Mouse (Mus musculus): ENCODE data around the gene Mtfmt.
A peak's percentile ranks its signal among the peaks of the same experiment; 100 is the strongest.

The Mtfmt gene

DNA sequence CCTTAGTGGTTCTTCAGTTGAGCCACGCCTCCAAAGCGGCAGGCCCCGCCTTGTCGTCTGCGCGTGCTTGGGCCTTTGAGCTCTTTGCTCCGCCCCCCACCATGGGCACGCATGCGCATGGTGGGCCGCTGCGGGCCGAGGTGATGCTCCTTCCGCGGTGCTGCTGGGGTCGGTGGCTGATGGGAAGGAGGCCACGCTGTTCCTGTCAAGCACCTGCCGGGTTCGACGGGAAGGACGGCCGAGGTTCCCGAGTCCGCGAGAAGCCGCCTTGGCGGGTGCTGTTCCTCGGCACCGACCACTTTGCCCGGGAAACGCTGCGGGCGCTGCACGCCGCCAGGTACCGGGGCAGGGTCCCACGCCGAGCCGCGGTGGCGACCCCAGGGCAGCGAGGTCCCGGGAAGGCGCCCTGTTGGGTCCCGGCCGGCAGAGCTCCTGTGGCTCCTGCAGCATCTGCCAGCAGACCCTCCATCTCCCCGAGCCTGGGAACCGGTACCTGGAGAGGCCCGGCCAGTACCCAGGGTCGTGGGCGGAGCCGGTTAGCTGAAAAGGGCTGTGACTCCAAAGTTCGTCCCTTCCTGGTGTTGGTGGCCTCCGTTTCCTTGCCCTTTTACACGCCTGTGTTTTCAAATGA lies at the start of gene Mtfmt:
Mtfmt (plus strand) TSS at position 112 of the 631 bp plus-strand sequence.
- DNase-seq (ENCODE audit: low read depth), result peak; percentile 93

- DNase-seq (ENCODE audit: low read depth), result peak; percentile 18
Observed at GRCm38 (mm10) chr9:65386373-65387140, 49.0 kb upstream of the Mtfmt start.

DNA sequence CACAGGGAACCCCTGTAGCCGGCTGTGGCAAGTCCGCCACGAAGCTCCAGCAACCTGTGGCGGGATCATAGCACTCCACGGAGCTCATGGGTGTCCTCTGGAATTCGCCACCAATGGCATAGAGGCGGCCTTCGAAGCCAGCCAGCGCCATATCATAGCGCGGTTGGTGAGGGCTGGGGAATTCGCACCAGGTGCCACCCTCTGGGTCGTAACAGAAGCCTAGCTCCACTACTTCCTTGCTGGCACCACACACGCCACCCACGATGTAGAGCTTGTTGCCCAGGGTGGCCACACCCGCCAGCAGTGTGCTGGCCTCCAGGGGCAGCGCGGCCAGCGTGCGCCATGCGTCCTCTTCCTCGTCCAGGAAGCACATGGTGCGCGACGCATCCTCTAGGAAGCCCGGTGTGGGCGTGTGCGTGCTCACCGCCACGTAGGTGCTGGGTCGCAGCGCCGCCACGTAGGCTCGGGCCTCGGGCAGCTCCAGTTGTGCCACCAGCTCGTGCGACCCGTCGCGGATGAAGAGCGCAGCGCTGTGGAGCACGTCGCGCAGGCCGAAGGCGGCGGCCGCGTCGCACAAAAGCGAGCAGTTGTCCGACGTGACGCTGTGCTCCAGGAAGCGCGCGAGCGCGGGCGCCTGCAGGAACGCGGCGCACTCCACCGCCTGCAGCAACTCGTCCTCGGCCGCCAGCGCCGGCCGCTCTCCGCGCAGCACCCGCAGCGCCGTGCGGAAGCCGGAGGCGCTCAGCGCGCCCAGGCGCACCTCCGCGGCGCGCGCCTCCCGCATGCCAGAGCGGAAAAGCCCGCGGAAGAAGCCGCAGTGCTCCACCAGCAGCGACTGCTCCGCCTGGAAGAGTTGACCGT lies 44.6 kb upstream of the Mtfmt start:
- no peak for DNase-seq (ENCODE audit: low read depth)

GRCm38 (mm10) chr9:65391613-65391964 lies 44.0 kb upstream of the Mtfmt start, which contains the start of gene Kbtbd13:
Gene Kbtbd13 (minus strand): TSS chr9:65391652.
- no peak for DNase-seq (ENCODE audit: low read depth)

- peak; percentile 75 for DNase-seq (ENCODE audit: low read depth)
Observed at GRCm38 (mm10) chr9:65392638-65393364, 42.8 kb upstream of the Mtfmt start.

DNA sequence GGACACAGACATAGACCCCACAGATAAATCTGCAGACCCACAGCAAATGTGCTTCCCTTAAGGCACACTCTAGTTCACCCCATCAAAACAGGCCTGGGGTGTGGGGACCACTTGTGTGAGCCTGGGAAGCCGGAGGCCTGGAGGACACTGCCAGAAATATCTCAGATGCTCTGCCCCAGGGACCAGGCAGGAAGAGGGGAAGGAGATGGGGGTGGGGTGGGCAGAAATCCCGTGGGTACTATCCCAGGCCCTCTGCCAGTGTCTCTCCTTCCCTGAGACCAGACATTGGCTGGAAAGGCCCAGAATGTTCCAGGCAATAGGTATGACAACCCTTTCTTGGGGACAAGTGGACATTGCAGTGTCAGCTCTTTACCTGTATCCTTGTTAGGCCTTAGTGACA lies 42.0 kb upstream of the Mtfmt start:
- DNase-seq (ENCODE audit: low read depth), result no peak

DNA sequence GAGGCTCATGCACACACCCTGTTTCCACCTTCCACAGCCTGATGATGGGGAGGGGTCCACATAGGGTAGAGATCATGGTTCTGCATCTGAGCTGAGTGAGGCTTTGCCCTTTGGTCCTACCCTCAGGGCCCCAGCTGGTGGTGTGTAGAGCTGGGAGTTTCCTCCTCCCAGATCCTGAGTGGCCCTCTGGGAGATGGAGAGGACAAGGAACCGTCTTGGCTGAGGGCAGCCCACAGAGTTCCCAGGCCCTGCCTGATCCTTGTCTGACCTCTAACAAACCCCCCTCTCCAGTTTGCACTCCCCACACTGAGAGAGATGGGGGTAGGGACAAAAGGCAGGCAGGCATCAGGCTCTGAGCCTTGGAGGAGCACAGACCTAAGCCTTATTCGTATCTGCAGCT lies 41.2 kb upstream of the Mtfmt start:
- no peak for DNase-seq (ENCODE audit: low read depth)

DNA sequence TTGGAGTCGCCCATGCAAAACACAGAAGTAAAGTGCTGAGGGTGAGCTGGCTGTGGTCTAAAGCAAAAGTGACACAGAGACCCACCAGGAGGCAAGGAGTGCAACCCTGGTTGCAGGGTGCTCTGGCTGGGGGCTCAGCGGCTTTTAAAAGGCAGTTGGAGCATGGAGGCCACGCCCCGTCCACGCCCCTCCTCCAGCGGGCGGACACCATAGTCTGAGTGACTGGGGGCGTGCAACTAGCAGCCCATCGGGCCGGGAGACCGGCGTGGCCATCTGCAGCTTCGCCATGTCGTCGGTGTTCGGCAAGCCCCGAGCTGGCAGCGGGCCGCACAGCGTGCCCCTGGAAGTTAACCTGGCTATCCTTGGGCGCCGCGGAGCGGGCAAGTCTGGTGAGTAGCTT lies 37.3 kb upstream of the Mtfmt start, which contains the start of gene Rasl12:
Rasl12 (plus strand) TSS at position 228 of the 400 bp plus-strand sequence.
- DNase-seq (ENCODE audit: low read depth), result no peak

- DNase-seq (ENCODE audit: low read depth), result no peak
Observed at GRCm38 (mm10) chr9:65399934-65400333, 35.6 kb upstream of the Mtfmt start.

DNA sequence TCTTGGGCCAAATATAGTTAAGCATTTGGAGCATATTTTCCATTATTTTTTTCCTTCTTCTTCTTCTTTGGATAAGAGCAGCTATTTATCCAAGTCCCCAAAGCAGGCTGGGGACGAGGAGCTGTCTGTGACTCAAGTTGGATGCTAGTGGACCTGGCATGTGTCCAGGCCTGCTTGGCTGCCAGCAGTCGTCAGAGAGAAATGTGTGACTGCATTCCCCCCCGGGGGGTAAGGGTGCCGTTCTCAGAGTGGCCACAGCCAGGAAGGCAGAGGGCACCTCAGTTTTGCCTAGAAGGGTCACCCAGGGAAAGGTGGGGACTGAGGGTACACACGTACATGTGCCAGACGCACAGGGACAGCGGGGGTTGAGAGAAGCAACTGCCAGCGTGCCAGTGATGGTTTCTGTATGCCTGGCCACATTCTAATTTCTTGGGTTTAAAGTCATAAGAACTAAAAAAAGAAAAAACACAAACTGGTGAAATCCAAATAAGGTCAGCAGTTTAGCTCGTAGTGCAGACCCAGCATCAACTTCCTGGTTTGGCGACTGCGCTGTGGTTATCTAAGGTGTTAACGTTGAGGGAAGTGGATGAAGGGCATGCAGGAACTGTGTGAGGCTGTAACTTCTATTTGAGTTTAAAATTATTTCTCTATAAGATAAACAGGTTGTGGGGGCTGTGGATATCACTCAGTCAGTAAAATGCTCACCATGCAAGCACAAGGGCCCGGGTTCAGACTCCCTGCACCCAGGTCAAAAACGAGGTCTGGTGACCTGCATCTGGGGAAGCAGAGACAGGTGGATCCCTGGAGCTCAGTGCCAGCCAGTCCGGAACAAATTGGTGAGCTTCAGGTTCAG lies 31.0 kb upstream of the Mtfmt start:
- peak; percentile 56 for DNase-seq (ENCODE audit: low read depth)

- DNase-seq (ENCODE audit: low read depth), result no peak
Observed at GRCm38 (mm10) chr9:65405184-65405449, 30.5 kb upstream of the Mtfmt start.

GRCm38 (mm10) chr9:65407327-65407726 lies 28.3 kb upstream of the Mtfmt start:
- DNase-seq (ENCODE audit: low read depth), result no peak

DNA sequence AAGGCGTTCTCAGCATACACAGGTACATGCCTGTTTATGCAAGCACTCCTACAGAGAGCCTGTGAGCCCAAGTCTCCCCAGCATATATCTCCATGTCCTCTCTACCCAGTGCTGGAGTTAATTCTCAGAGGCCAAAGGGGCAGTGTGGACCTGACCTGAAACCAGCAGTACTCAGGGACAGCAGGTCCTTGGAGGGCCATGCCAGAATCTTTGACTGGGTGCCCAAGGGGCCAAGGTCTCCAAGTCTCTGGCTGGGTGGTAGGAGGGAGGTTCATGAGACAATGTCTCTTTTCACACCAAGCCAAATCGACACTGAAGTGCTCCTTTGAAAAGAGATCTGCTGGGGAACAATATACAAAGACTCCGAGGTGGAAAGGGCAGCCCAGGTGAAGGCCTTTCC lies 27.7 kb upstream of the Mtfmt start:
- DNase-seq (ENCODE audit: low read depth), result no peak

DNA sequence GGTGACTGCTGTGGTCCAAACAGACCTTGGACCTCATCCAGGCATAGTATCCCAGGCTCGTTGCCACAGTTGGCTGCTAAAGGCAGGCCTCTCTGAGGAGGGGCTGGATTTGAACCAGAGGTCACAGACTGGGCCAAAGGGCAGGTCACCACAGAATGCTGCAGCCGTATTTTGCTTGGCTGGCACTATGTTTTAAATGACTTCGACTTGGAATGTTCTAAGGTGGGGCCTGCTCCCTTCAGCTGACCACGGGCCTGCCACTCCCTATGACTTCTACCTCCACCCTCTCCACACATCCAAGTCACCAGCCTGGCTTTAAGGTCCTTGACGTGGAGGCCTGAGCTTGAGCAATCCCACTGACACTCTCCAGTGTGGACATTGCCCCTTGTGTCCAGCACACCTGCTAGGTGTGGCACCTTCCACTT lies 26.7 kb upstream of the Mtfmt start:
- DNase-seq (ENCODE audit: low read depth), result no peak

DNA sequence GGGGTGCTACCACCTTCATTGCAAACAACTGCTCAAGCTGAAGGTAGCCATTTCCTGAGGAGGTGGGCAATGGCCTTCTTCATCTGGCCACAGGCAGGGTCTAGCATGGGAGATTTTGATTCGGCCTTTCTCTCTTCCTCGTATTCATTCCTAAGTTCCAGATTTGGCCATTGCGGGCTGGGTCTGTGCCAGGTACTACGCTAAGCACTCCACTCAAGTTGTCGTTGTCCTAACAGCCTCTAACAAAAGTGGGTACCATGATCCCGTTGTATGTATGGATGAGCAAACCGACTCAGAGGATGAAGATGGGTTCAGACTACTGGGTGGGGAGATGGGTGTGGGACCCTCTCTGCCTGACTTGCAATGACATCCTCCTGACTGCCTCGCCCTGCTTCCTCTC lies 25.2 kb upstream of the Mtfmt start:
- no peak for DNase-seq (ENCODE audit: low read depth)

- DNase-seq (ENCODE audit: low read depth), result no peak
Observed at GRCm38 (mm10) chr9:65411326-65411725, 24.3 kb upstream of the Mtfmt start.

GRCm38 (mm10) chr9:65417738-65418137 lies 17.8 kb upstream of the Mtfmt start:
- DNase-seq (ENCODE audit: low read depth), result no peak

DNA sequence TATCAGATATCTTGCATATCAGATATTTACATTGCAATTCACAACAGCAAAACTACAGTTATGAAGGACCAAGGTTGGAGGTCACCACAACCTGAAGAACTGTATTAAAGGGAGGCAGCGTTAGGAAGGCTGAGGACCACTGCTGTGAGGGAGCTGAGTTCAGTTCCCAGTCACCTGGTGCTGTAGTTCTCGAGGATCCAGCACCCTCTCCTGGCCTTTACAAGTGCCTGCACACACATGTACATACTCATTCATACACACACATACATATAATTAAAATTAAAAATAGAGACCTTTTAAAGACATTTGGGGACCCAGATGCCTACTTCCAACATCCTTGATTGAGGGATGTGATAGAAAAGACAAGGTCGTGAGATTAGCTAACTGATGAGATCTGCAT lies 15.9 kb upstream of the Mtfmt start:
- peak; percentile 39 for DNase-seq (ENCODE audit: low read depth)

GRCm38 (mm10) chr9:65422760-65423501 lies 12.7 kb upstream of the Mtfmt start, which contains the start of gene Slc51b:
Gene Slc51b (minus strand): TSS chr9:65422955.
- DNase-seq (ENCODE audit: low read depth), result no peak

DNA sequence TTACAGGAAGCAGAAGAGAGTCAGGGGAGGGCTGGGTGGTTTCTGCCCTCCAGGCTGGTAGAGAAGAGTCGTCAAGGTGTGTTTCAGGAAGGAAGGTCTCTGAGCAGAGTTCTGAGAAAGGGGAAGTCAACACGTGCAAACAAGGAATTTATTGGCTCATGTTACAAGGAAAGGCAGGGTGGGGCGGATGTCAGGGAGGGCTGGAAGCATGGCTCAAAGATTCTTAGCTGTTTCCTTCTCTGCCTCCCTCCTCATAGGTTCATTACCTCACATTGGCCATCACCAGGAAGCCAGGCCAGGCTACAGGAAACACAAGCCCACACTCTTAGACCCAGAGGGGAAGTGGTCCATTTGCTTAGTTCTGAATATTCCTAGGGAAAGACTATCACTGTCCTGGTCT lies 11.2 kb upstream of the Mtfmt start:
- peak; percentile 41 for DNase-seq (ENCODE audit: low read depth)

Measured in 416B (cell line).